Mouse (Mus musculus) intestine, embryonic 14.5 days (tissue): ENCODE data around the gene Usp49. TPM values are rescaled to one million over a fixed set of nuclear protein-coding genes. Genes with fewer than 3 reads are reported as not detected.
A peak's percentile ranks its signal among the peaks of the same experiment; 100 is the strongest.

Experiments
- ATAC-seq: fragments of 200-750 bp; cut with Nextera tagmentation; replicated peaks from 2 replicates; pipeline ENCODE4 v1.8.0; 2017; ENCODE audit warnings: low read depth, moderate number of reproducible peaks, moderate TSS enrichment, moderate library complexity; ENCODE audit not compliant: low FRiP score, low TSS enrichment
- DNase-seq: peaks from one replicate; pipeline ENCODE4 v3.0.0-alpha.2; 2018; ENCODE audit warnings: low spot score
- H3K27ac ChIP-seq: fragments of 300-500 bp; sonication (generic); 2 replicates; pipeline ENCODE4 v1.5.1; 2014; ENCODE audit warnings: low read depth, mild to moderate bottlenecking, control low read depth
- H3K27me3 ChIP-seq: fragments of 300-500 bp; sonication (generic); replicated peaks from 2 replicates; pipeline ENCODE4 v1.6.1; 2014; ENCODE audit warnings: low read length, control low read depth; ENCODE audit not compliant: control insufficient read depth, insufficient read depth
- H3K36me3 ChIP-seq: fragments of 300-500 bp; sonication (generic); 2 replicates; pipeline ENCODE4 v1.6.1; 2014; ENCODE audit warnings: low read length, control low read depth; ENCODE audit not compliant: control insufficient read depth, insufficient read depth
- H3K4me1 ChIP-seq: fragments of 300-500 bp; sonication (generic); replicated peaks from 2 replicates; pipeline ENCODE4 v1.6.1; 2014; ENCODE audit warnings: low read length, control low read depth, mixed read lengths; ENCODE audit not compliant: control insufficient read depth, insufficient read depth
- H3K4me2 ChIP-seq: fragments of 300-500 bp; sonication (generic); 2 replicates; pipeline ENCODE4 v1.6.1; 2014; ENCODE audit warnings: low read length
- H3K4me3 ChIP-seq: fragments of 300-500 bp; sonication (generic); 2 replicates; pipeline ENCODE4 v1.5.1; 2014; ENCODE audit warnings: low read depth, low read length, control low read depth, mixed read lengths
- H3K9ac ChIP-seq: fragments of 300-500 bp; sonication (generic); 2 replicates; pipeline ENCODE4 v1.6.1; 2014; ENCODE audit warnings: mild to moderate bottlenecking, low read length
- H3K9me3 ChIP-seq: fragments of 300-500 bp; sonication (generic); 2 replicates; pipeline ENCODE4 v1.6.1; 2016; ENCODE audit warnings: low read length, control low read depth; ENCODE audit not compliant: control insufficient read depth
- WGBS: fragments of 180-500 bp; shearing (Covaris S2); extraction: QIAGEN DNeasy Blood & Tissue Kit; methylation state at CpG from one replicate; pipeline ENCODE4 v1.1.7; 2014; 5-methylcytosine and 5-hydroxymethylcytosine counted together
- polyA plus RNA-seq: library from polyadenylated mRNA; unstranded; fragments of >200 nt; fragmentation: Nextera tagmentation; extraction: Ambion mirVana; gene quantifications from 2 replicates; pipeline ENCODE4 v1.2.1, GENCODE M21; 2014

Usp49 gene
- polyA plus RNA-seq, 1 experiment from 2014 or later, result 6.5 TPM

- no peak for DNase-seq
- 84% methylated on average over 13 of the region's 13 CpGs for WGBS
- Histone ChIP-seq H3K36me3 (peaks cover 85% of the 10 kb centered on the region), H3K4me3 (no peak overlapping the region), H3K4me2 (no peak overlapping the region), H3K9me3 (no peaks in the 10 kb centered on the region), H3K9ac (no peak overlapping the region), H3K27me3 (no peaks in the 10 kb centered on the region), H3K27ac (no peak overlapping the region), H3K4me1 (peaks cover 24% of the 10 kb centered on the region)
- ATAC-seq, result no peak
Observed at GRCm38 (mm10) chr17:47600601-47601388, 29.7 kb upstream of the Usp49 start.

- peaks cover 91% of the 10 kb centered on the region for H3K36me3 ChIP-seq
Observed at GRCm38 (mm10) chr17:47601389-47601755, 29.1 kb upstream of the Usp49 start.

GRCm38 (mm10) chr17:47602289-47602688 lies 28.2 kb upstream of the Usp49 start:
- Histone ChIP-seq H3K4me3 (no peak overlapping the region), H3K9ac (no peak overlapping the region), H3K9me3 (no peaks in the 10 kb centered on the region), H3K36me3 (peaks cover 91% of the 10 kb centered on the region), H3K4me2 (no peak overlapping the region), H3K27me3 (no peaks in the 10 kb centered on the region), H3K27ac (no peak overlapping the region), H3K4me1 (peaks cover 11% of the 10 kb centered on the region)
- no peak for ATAC-seq
- WGBS, result 90% methylated on average over 11 of the region's 11 CpGs
- DNase-seq, result no peak

More at GRCm38 (mm10) chr17:47601389-47601755, 29.1 kb upstream of the Usp49 start:
- WGBS, result 88% methylated on average over 10 of the region's 10 CpGs
- Histone ChIP-seq H3K27ac (no peak overlapping the region), H3K4me1 (peaks cover 20% of the 10 kb centered on the region), H3K27me3 (no peaks in the 10 kb centered on the region), H3K4me2 (no peak overlapping the region), H3K9ac (no peak overlapping the region), H3K4me3 (no peak overlapping the region), H3K9me3 (no peaks in the 10 kb centered on the region)
- ATAC-seq (no peak), DNase-seq (no peak)

- Histone ChIP-seq H3K4me2 (no peak overlapping the region), H3K9ac (no peak overlapping the region), H3K27ac (no peak overlapping the region), H3K4me3 (no peak overlapping the region), H3K4me1 (peaks cover 10% of the 10 kb centered on the region), H3K9me3 (no peaks in the 10 kb centered on the region), H3K36me3 (peaks cover 68% of the 10 kb centered on the region), H3K27me3 (no peaks in the 10 kb centered on the region)
- no peak for ATAC-seq
- 66% methylated on average over 5 of the region's 5 CpGs for WGBS
- DNase-seq, result no peak
Observed at GRCm38 (mm10) chr17:47606220-47606619, 24.3 kb upstream of the Usp49 start.

GRCm38 (mm10) chr17:47609182-47609581 lies 21.3 kb upstream of the Usp49 start:
- ATAC-seq (no peak), DNase-seq (no peak)
- no peaks in the 10 kb centered on the region for H3K9me3 ChIP-seq
- no peak overlapping the region for H3K4me3 ChIP-seq
- WGBS, result 90% methylated on average over 4 of the region's 4 CpGs
- no peak overlapping the region for H3K9ac ChIP-seq
- H3K27me3 ChIP-seq, result no peaks in the 10 kb centered on the region
- peaks cover 19% of the 10 kb centered on the region for H3K4me1 ChIP-seq
- H3K36me3 ChIP-seq, result peaks cover 49% of the 10 kb centered on the region
- H3K4me2 ChIP-seq, result no peak overlapping the region
- H3K27ac ChIP-seq, result no peak overlapping the region

- H3K4me2 ChIP-seq, result peak within 1 kb of the TSS; percentile 97
- DNase-seq, result peak; percentile 100
- no peaks in the 10 kb centered on the region for H3K9me3 ChIP-seq
- no peaks in the 10 kb centered on the region for H3K27me3 ChIP-seq
- peak within 1 kb of the TSS; percentile 82 for H3K9ac ChIP-seq
- peaks cover 19% of the 10 kb centered on the region for H3K4me1 ChIP-seq
- peak within 1 kb of the TSS; percentile 98 for H3K4me3 ChIP-seq
- H3K36me3 ChIP-seq, result peaks cover 45% of the 10 kb centered on the region
- H3K27ac ChIP-seq, result peak within 1 kb of the TSS; percentile 76
- peak; percentile 94 for ATAC-seq
- WGBS, result under 1% methylated on average over 59 of the region's 59 CpGs
Observed at GRCm38 (mm10) chr17:47610849-47611660, 19.4 kb upstream of the Usp49 start, which contains the start of the genes Bysl, Med20 and Gm20517. Bysl (minus strand) TSS chr17:47611492. Med20 (plus strand) TSS chr17:47611582. Gm20517 (plus strand) TSS chr17:47611589.

- ATAC-seq, result no peak; the same call in 1 of the 2 replicates
Observed at GRCm38 (mm10) chr17:47611661-47611982, 18.9 kb upstream of the Usp49 start.

GRCm38 (mm10) chr17:47614018-47614417 lies 16.5 kb upstream of the Usp49 start:
- Histone ChIP-seq H3K36me3 (peaks cover 42% of the 10 kb centered on the region), H3K4me2 (no peak overlapping the region), H3K4me3 (no peak overlapping the region), H3K9ac (no peak overlapping the region), H3K9me3 (no peaks in the 10 kb centered on the region), H3K27ac (no peak overlapping the region), H3K27me3 (no peaks in the 10 kb centered on the region), H3K4me1 (peaks cover 19% of the 10 kb centered on the region)
- ATAC-seq, result no peak
- DNase-seq, result no peak
- 89% methylated on average over 1 of the region's 1 CpGs for WGBS

More at GRCm38 (mm10) chr17:47611661-47611982, 18.9 kb upstream of the Usp49 start:
- H3K9ac ChIP-seq, result peak overlapping the region; percentile 82
- H3K9me3 ChIP-seq, result no peaks in the 10 kb centered on the region
- DNase-seq, result no peak
- peaks cover 19% of the 10 kb centered on the region for H3K4me1 ChIP-seq
- H3K27me3 ChIP-seq, result no peaks in the 10 kb centered on the region
- 0% methylated on average over 13 of the region's 13 CpGs for WGBS
- H3K4me2 ChIP-seq, result peak overlapping the region; percentile 97
- peak overlapping the region; percentile 98 for H3K4me3 ChIP-seq
- peaks cover 42% of the 10 kb centered on the region for H3K36me3 ChIP-seq
- H3K27ac ChIP-seq, result no peak overlapping the region; the same call in 1 of the 2 replicates
